Mouse (Mus musculus) brown adipose tissue, adult 24 weeks (tissue): Measurements from ENCODE around the gene Dgcr6. TPM values are rescaled to one million over a fixed set of nuclear protein-coding genes. Genes with fewer than 3 reads are reported as not detected.

Experiments used
- H3K27ac ChIP-seq: fragments of 200-500 bp; replicated peaks from 2 replicates; pipeline ENCODE4 v1.5.1; 2012; ENCODE audit warnings: low read depth, mild to moderate bottlenecking, low read length
- H3K4me1 ChIP-seq: fragments of 200-500 bp; 2 replicates; pipeline ENCODE4 v1.6.1; 2012; ENCODE audit warnings: low read length, mixed read lengths; ENCODE audit not compliant: control insufficient read depth, insufficient read depth, insufficient read length
- H3K4me3 ChIP-seq: fragments of 200-500 bp; 2 replicates; pipeline ENCODE4 v1.5.1; 2012; ENCODE audit warnings: low read depth, mild to moderate bottlenecking, low read length, moderate library complexity; ENCODE audit not compliant: insufficient read depth
- polyA plus RNA-seq: library from polyadenylated mRNA; stranded (reverse); fragments of >200 nt; gene quantifications from 2 replicates; pipeline ENCODE4 v1.2.4, GENCODE M21; 2012; ENCODE audit not compliant: missing spikeins, insufficient read depth, insufficient read length

The Dgcr6 gene
- polyA plus RNA-seq, 1 experiment, result 134 TPM

- Histone ChIP-seq H3K4me1 (peaks cover 14% of the 10 kb centered on the region), H3K4me3 (no peak overlapping the region), H3K27ac (no peak overlapping the region)
Measured at GRCm38 (mm10) chr16:18081149-18081827, 28.6 kb downstream of the Dgcr6 start.

GRCm38 (mm10) chr16:18082291-18082690, 29.6 kb downstream of the Dgcr6 start:
- no peak overlapping the region for H3K27ac ChIP-seq
- no peak overlapping the region for H3K4me3 ChIP-seq
- H3K4me1 ChIP-seq, result peaks cover 16% of the 10 kb centered on the region

- H3K4me1 ChIP-seq, result peaks cover 17% of the 10 kb centered on the region
- peak overlapping the region; percentile 82 for H3K27ac ChIP-seq
- H3K4me3 ChIP-seq, result no peak overlapping the region
Measured at GRCm38 (mm10) chr16:18083231-18083951, 30.7 kb downstream of the Dgcr6 start.

GRCm38 (mm10) chr16:18084262-18084661, 31.6 kb downstream of the Dgcr6 start:
- Histone ChIP-seq H3K27ac (no peak overlapping the region), H3K4me1 (peaks cover 17% of the 10 kb centered on the region), H3K4me3 (no peak overlapping the region)

GRCm38 (mm10) chr16:18087101-18087500, 34.4 kb downstream of the Dgcr6 start:
- H3K4me1 ChIP-seq, result peaks cover 15% of the 10 kb centered on the region
- no peak overlapping the region for H3K27ac ChIP-seq
- no peak overlapping the region for H3K4me3 ChIP-seq

GRCm38 (mm10) chr16:18096348-18096747, 43.7 kb downstream of the Dgcr6 start:
- Histone ChIP-seq H3K4me3 (no peak overlapping the region), H3K4me1 (no peaks in the 10 kb centered on the region), H3K27ac (no peak overlapping the region)

- no peak overlapping the region for H3K27ac ChIP-seq
- no peak overlapping the region for H3K4me3 ChIP-seq
- H3K4me1 ChIP-seq, result no peaks in the 10 kb centered on the region
Measured at GRCm38 (mm10) chr16:18102816-18103215, 50.2 kb downstream of the Dgcr6 start.

- H3K27ac ChIP-seq, result no peak overlapping the region
- no peaks in the 10 kb centered on the region for H3K4me1 ChIP-seq
- H3K4me3 ChIP-seq, result no peak overlapping the region
Measured at GRCm38 (mm10) chr16:18103366-18103765, 50.7 kb downstream of the Dgcr6 start.

- Histone ChIP-seq H3K27ac (no peak overlapping the region), H3K4me3 (no peak overlapping the region), H3K4me1 (no peaks in the 10 kb centered on the region)
Measured at GRCm38 (mm10) chr16:18103808-18104207, 51.1 kb downstream of the Dgcr6 start.

- no peak overlapping the region for H3K4me3 ChIP-seq
- no peak overlapping the region for H3K27ac ChIP-seq
- H3K4me1 ChIP-seq, result no peaks in the 10 kb centered on the region
Measured at GRCm38 (mm10) chr16:18108221-18108966, 55.7 kb downstream of the Dgcr6 start.

GRCm38 (mm10) chr16:18111042-18111441, 58.4 kb downstream of the Dgcr6 start:
- Histone ChIP-seq H3K27ac (no peak overlapping the region), H3K4me1 (no peaks in the 10 kb centered on the region), H3K4me3 (no peak overlapping the region)

GRCm38 (mm10) chr16:18116467-18116866, 63.8 kb downstream of the Dgcr6 start:
- Histone ChIP-seq H3K4me3 (no peak overlapping the region), H3K27ac (no peak overlapping the region), H3K4me1 (no peaks in the 10 kb centered on the region)

- Histone ChIP-seq H3K4me3 (no peak overlapping the region), H3K4me1 (no peaks in the 10 kb centered on the region), H3K27ac (no peak overlapping the region)
Measured at GRCm38 (mm10) chr16:18118285-18118684, 65.6 kb downstream of the Dgcr6 start.

GRCm38 (mm10) chr16:18119031-18119730, 66.5 kb downstream of the Dgcr6 start:
- Histone ChIP-seq H3K27ac (no peak overlapping the region), H3K4me1 (no peaks in the 10 kb centered on the region), H3K4me3 (no peak overlapping the region)
